Mouse (Mus musculus) G1E (cell line): ENCODE data around the gene Sorbs1.

Source experiments
- CTCF ChIP-seq: IDR thresholded peaks from 2 replicates; pipeline ENCODE4 v1.5.1; 2012; ENCODE audit warnings: low read depth, low read length, inconsistent platforms, mixed read lengths
- GATA1 ChIP-seq: IDR thresholded peaks from 2 replicates; pipeline ENCODE4 v1.6.1; 2012; ENCODE audit warnings: borderline replicate concordance, low read length, inconsistent platforms, mixed read lengths
- GATA2 ChIP-seq: IDR thresholded peaks from 2 replicates; pipeline ENCODE4 v1.6.1; 2012; ENCODE audit warnings: low read depth, low read length, inconsistent platforms, borderline replicate concordance
- POLR2AphosphoS5 ChIP-seq: IDR thresholded peaks from 2 replicates; pipeline ENCODE4 v1.6.1; 2012; ENCODE audit warnings: low read depth, low read length, inconsistent platforms; ENCODE audit not compliant: insufficient replicate concordance
- TAL1 ChIP-seq: conservative IDR thresholded peaks from 2 replicates; pipeline ENCODE4 v1.6.1; 2012; ENCODE audit warnings: low read depth, low read length, inconsistent platforms, mixed read lengths

DNA sequence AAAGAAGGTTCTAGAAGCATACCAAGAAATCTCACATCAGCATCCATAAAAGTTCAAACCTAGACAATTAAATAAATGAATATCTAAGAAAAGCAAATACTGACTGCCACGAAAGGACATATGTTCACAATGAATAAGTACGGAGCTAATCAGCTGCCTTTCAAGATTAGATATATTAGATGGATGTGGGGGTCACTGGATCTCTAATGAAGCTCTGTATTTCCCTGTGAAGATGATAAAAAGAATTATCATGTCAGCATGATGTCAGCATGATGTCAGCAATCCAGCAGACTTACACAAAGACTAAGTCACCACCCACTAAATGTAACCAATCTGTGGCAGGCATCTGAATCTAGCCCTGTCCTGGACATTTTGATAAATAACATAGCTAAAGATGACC, 77.8 kb downstream of the Sorbs1 start:
- TF ChIP-seq CTCF (no peak), TAL1 (0 out of 2 replicates have a peak, but pooled peaks have one; percentile 10), POLR2AphosphoS5 (no peak), GATA1 (no peak), GATA2 (no peak)
